Mouse (Mus musculus) mesoderm, embryonic 11.5 days (tissue): ENCODE measurements at regions not wholly inside any gene's neighbourhood (a gene's known extent, or its start where the extent isn't known, plus 50 kb on each side); places are given as distances from the start of the nearest gene placed in this dataset.
"Not testable (repeated sequence)": the region's sequence is repeated elsewhere in the genome, so short reads cannot be mapped to it uniquely, and the experiment has no call there.

ENCODE experiments used
- DNase-seq: peaks from one replicate; pipeline ENCODE4 v3.0.0-alpha.2; 2012; ENCODE audit warnings: low read depth, low spot score

DNA sequence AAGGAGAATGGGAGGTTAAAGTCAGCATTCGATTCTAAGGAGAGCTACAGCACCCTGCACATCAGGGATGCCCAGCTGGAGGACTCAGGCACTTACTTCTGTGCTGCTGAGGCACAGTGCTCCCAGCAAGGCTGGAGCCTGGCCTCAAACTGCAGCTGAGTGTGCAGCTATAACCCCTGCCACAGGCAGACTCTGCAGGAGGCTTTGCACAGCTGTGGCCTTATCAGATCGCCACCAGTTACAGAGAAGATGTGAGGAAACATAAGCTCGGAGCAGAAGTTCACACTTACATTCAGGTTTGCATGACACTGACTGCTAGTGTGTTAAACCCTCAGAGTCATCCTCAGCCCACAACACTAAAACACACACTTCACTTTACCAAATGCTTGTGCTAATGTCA, 654.6 kb downstream of the Dad1 start:
- DNase-seq = not testable (repeated sequence)

DNA sequence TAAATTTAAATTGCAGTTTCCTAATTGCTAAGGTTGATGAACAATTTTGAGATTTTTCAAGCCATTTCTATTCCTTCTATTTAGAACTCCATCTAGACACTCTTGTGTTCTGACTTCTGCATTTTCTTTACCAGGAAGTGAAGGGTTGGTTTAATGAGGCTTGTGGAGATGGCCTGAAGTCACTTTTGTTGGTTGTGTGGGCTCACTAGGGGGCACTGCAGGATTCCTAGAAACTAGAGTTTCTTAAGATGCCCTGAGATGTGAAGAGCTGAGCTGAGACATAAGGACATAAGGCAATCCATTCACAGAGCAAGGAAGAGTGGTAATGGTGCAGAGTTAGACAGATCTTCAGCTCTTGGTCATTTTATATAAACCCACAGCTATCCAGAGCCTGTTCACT, 656.6 kb downstream of the Dad1 start:
- not testable (repeated sequence) for DNase-seq

DNA sequence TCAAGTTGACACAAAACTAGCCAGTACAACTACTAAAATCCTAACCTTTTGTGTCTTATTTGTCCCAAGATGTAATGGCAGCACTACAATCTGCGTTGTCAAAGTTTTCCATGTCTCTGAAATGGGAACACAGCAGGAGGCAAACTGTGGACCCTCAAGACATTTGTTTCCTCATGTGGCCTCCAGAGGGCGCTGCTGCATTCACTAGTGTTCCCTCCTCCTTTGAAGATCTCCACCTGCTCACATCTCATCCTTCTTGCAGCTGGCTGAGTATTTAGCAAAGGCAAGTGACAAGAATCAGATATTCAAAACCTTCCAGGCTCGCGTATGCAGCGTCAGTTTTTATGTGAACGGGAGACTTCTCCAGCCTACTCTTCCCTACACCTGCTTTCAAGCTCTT, 663.3 kb downstream of the Dad1 start:
- DNase-seq = not testable (repeated sequence)

DNA sequence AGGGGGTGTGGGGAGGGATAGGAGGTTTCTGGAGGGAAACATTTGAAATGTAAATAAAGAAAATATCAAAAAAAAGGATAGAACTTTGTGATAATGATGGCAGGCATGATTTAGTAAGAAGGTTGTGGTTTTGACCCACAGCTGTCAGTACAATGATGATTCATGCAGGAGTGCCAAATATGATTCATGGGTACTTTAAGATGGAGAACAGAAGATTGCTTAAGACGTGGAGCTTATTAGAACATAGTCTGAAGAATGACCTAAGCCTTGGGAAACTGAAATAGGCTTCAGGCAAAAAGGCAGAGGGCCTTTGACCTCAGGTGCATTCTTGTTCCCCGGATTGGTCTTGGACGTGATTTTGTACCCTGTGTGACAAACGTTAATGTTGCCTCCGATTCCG, 671.4 kb downstream of the Dad1 start:
- DNase-seq = not testable (repeated sequence)

DNA sequence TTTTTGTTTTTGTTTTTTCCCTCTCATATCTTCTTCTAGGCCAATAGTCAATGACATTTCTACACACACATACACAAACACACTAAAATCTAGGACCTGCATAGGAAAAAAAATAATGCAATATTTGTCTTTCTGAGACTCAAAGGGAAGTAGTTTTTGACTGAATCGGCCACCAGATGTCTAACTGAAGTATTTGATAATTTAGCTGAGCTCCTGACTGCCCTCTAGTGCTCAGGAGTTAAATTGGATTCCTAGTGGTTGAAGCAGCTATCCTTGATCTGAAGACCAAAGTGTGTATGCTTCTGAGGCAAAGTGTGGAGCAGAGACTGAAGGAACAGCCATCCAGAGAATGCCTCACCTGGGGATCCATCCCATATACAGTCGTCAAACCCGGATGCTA, 672.2 kb downstream of the Dad1 start:
- not testable (repeated sequence) for DNase-seq

DNA sequence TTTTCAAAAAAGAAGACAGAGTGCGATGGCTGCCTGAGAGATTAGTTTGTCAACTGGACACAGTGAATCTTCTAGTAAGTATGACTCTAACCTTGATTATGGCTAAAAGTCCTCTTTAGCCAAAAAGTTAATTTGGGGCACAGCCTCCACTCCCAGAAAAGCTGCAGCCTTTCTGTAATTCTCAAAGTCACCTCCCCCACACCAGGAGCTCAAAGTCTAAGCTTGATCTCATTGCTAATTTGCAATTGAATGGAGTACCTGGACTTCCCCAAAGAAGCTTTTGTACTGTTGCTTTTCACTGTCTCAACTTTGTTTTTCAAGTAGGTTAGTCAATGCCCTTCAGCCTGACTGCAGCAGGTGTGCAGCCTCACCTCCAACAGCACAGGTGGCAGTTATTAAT, 677.0 kb downstream of the Dad1 start:
- not testable (repeated sequence) for DNase-seq

DNA sequence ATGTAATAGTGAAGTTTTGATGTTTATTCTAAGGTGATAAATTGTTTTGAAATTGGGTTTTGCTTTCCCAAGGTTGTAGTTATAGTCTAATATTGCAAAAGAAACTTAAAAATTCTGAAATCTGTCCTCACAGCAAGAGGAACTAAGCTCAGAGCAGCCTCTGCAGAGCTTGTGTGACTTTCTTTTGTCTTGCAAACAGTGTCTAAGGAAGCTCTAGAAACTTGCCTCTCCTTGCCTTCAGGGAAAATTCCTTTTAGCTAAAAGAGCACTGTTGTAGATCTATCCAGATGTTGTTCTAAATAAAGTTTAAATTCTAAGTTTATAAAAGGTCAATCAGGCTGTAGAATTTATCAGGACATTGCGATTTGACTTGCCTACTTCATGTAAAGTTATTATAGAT, 681.2 kb downstream of the Dad1 start:
- DNase-seq = not testable (repeated sequence)

DNA sequence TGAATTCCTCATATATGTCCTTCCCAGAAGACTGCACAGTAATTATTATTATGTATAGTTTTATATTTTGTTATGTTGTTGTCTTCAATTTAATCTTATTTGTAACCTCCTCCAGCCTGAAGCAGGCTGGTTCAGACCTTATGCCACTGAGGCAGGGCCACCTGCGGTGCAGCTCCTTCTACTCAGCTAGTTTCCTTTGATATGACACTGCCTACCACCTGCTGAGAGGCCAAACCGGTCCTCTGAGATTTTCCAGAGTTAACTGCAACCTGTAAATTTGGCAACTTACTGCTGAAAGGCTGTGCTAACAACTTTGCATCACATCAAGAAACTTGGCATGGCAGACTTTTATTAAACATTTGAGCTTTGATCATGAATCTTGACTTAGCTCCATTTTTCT, 691.3 kb downstream of the Dad1 start:
- no peak for DNase-seq

DNA sequence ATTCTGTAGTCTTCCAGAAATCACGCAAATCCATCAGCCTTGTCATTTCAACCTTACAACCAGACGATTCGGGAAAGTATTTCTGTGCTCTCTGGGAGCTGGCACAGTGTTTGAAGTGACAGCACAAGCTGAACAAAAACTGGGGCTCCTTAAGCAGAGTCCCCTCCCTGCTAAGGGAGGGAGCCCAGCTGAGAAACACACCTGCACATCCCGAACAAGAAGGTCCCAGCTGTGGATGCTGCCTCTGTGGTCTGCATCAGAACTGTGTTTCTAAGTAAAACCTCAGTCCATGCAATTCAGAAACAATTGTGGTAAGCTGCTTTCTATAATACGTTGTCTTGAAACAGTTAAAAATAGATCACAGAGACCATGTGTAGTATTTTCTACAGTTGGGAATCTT, 693.8 kb downstream of the Dad1 start:
- not testable (repeated sequence) for DNase-seq

DNA sequence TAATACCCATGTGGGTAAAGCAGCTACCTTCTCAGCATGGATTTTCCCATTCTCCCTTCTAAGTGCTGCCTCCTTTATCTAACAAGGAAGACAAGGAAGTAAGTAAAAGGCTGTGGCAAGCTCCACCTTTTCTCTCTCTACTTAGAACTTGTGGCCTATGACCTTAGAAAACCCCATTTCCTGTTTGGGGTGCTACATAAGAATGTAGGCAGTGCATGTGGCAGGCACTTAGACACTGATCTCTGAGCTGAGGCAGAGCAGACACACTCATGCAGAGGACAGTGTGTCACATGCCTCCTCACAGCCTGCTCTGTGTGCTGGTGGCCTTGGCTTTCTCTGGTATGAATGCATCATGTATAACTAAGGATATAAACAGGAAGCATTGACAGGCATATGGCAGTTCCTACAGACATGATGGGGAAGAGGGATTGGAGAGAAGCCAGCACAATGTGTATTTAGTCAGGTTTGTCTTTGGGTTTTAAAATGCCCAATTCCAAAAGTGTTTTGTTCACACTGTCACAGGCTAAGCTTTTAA, 694.5 kb downstream of the Dad1 start:
- not testable (repeated sequence) for DNase-seq

DNA sequence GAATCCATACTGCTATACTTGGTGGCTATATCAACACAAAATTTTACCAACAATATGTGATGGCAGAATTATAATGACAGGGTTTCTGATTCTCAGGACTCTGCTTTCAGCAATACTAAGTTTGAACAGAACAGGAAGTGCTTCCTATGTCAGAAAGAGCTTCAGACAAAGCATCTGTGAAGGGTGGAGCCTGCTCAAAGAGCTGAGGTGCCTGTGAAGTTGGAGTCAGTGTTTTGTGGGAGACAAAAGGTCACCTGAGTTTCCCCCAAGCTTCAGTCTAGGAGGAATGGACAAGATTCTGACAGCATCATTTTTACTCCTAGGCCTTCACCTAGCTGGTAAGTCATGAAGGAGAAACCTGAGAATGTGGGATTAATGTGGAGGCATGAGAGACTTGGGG, 700.1 kb downstream of the Dad1 start:
- DNase-seq = no peak

DNA sequence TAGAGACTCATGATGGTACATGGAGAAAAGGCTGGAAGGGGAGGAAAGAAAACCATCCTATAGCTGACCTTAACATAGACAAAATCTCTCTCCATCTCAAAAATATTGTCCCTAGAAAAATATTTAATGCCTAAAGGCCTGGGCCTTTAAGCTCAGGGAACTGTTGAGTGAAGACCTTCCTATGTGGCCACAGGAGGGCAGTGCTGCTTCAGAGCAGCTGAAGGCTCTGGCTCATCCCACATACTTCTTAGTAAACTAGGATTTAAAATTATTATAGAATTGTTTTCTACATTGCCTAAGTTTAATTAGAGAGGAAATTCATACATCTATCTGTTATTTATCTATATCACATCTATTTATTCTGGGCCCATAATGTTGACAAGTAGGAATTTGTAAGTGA, 706.5 kb downstream of the Dad1 start:
- DNase-seq = peak; percentile 6

DNA sequence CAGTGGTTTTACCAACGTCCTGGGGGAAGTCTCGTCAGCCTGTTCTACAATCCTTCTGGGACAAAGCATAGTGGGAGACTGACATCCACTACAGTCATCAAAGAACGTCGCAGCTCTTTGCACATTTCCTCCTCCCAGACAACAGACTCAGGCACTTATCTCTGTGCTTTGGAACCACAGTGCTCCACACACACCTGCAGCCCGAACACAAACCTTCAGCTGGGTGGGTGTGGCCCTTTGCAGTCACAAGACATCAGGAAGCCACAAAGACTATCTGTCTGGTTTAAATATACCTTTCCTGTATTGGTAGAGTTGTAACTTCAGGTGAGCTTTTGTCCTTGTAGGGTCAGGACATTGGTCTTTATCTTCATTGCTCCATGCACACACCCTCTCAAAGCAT, 708.6 kb downstream of the Dad1 start:
- no peak for DNase-seq

DNA sequence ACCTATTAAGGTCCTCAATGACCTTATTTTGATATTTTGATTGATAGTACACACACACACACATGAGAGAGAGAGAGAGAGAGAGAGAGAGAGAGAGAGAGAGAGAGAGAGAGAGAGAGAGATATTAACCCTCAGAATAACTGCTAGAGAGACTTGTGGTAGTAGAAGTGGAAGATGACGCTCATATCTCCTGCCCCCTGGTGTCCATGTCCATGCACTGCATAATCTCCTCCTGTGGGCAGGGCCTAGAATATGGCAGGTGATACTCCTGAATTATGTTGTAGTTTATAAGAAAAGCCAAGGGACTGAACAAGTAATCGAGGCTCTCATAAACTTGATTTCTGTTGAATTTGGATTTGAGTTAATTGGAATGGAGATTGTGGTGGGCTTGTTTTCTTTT, 712.3 kb downstream of the Dad1 start:
- DNase-seq = peak; percentile 23

DNA sequence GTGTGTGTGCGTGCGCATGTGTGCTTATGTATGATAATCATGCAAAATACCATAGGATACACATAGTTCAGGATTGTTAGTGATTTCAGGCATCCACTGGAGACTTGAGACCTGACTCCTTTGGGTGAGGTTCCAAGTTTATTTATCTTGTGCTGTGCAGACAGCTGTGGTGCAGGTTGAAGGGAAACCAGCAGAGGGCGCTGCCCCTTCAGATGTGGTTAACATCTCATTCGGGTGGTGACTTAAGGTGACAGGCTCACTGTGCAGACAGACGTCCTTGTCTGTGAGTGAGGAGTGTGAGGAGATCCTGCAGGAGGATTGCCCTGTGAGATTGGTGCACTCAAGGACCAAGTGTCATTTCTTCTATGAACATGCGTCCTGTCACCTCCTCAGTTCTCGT, 716.0 kb downstream of the Dad1 start:
- DNase-seq = not testable (repeated sequence)

DNA sequence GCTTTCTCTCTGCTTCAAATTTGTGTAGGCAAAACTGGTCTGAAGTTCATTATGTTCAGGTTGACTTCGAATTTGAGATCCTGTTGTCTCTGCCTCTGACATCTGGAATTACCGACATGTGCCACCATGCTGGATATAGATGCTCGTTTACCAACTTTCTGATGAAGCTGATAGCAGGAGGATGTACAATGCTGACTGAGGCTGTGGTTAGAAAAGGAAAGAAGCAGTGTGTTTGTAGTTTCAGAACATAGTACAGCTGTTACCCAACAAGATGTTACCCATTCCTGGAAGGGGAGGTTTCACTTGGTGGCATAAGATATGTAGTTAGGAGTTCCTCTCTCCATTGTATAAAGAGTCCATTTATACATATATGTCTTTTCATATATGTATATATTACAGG, 730.5 kb downstream of the Dad1 start:
- DNase-seq = not testable (repeated sequence)

DNA sequence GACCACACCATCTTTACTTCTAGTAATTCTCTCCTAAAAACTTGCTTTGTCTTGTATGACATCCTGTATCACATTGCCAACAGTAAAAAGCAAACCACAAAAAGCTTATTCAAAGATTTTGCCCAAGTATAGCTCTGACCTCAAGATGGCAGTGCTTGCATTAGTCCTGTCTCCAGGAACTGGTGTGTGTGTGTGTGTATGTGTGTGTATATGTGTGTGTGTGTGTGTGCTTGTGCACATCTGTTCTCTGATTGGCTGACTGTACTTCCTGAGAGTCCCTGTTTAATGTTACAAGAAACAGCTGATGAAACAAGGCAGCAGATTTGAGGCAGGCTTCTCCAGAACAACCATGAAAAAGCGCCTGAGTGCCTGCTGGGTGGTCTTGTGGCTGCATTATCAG, 735.0 kb downstream of the Dad1 start:
- DNase-seq = not testable (repeated sequence)

DNA sequence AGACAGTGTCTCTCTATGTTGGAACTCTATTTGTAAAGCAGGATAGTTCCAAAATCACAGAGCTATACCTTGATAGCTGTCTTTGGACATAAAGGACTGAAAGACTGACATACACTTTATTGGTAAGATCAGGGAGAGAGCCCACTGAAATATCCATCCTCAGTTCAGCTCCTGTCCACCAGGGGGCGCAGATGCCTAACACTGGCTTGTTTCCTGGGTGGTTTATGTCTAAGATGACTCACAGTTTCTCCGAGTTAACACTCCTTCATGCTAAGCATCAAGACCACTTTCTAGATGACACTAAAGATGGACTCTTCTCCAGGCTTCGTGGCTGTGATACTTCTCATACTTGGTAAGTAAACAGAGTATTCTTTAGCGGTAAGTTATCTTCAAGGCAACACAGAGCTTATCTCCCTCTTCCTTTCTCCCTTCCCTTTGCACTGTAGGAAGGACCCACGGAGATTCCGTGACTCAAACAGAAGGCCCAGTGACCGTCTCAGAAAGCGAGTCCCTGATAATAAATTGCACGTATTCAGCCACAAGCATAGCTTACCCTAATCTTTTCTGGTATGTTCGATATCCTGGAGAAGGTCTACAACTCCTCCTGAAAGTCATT, 737.2 kb downstream of the Dad1 start:
- not testable (repeated sequence) for DNase-seq

DNA sequence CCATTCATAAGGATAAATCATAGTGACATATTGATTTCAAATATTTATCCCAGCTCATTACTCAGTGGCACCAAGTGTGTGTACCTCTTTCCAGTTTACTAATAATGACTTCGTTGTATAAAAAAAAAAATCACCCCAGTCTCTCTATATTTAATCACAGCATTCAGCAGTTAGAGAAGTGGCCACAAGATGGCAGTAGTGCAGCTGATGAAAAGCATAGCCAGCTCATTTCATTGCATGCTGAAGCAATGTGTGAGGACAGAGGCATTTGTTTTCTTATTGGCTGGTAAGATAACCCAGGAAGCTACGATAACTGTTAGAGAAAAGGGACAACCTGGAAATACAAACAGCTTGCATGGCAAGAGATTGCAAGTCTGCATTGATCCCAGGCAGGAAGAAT, 748.5 kb downstream of the Dad1 start:
- not testable (repeated sequence) for DNase-seq

DNA sequence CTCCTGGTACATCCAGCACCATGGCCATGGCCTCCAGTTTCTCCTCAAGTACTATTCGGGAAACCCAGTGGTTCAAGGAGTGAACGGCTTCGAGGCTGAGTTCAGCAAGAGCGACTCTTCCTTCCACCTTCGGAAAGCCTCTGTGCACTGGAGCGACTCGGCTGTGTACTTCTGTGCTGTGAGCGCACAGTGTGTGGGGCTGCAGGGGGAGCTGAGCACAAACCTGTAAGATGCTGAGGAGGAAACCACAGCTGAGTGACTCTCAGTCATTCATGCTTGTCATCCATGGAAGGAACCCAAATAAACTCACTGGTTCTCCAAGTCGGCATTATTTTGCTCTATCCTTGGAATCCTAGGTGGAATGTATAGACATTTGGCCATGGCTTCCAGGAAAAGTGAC, 765.5 kb downstream of the Dad1 start:
- not testable (repeated sequence) for DNase-seq

DNA sequence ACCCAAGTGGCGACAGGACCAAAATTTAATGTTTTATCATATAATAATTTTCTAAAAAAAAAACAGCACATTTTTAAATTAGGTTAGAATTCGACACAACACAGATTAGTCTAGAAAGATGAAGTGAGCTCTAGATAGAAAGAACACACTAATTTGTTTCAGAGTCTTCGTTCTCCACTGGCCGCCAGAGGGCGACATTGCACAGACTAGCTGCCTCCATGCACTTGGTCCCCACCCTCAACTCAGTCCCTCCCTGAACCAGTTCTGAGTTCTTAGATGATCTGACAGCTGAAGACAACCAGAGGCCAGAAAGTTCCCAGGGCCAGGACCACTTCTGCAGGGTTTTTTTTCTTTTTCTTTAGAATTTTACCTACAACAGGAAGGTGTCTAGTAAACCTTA, 766.3 kb downstream of the Dad1 start:
- not testable (repeated sequence) for DNase-seq

DNA sequence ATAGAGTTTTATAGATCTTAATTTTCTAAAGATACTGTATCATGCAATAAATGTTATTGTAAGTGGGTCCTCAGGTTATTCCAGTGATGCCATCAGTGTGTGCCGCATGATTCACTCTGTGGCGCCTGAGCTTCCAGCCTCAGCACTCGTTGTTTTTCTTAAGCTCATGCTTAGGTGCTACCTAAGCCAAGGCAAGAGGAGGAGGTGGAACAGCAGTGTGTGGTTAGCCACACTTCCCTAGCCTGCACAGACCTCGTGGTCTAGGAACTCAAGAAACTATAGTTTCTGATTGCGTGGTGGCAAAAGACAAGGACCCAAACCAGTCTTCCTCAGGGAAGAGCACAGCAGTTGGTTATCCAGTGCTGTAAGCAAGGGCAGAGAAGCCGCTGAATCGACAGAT, 779.7 kb downstream of the Dad1 start:
- not testable (repeated sequence) for DNase-seq

DNA sequence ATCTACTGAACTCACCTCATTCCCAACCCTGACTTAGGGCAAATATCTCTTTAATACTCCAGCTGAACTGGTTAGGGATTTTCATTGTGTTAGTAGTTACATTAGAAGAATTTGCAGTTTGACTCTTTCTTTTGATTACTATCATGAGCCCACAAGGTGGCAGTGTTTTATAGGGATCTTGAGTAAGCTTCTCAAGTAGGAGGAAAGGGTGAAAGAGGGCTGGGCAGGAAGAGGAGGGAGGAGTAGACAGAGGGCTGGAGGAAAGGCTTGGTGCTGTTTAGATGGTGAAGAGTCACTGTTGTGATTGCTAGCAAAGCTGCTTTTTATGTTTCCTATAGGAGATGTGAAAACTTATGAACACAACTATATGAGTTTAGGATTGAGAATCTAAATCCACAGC, 793.1 kb downstream of the Dad1 start:
- not testable (repeated sequence) for DNase-seq

DNA sequence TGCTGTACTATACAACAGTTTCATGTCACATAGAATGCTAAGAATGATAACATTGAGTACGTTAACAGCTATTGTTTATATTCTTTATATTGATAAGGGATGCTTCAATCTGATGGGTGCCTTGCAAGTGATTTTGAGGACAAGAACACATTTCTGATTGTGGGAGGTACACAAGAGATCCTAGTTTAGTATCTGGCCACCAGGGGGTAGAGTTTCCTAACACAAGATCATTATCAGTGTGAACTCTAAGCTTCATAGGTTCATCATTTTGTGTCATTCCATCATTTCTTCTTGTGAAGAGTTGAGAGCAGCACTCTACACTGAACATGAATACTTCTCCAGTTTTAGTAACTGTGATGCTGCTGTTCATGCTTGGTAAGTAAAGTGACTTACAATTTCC, 799.9 kb downstream of the Dad1 start:
- no peak for DNase-seq
